Mouse (Mus musculus) Muller cell, postnatal 12 days (primary cell): Measurements from ENCODE around the gene Klf12.
A peak's percentile ranks its signal among the peaks of the same experiment; 100 is the strongest.

Source experiments
- DNase-seq: peaks from one replicate; pipeline ENCODE4 v3.0.0-alpha.2; 2015; ENCODE audit errors: inconsistent ontology term

The Klf12 gene

DNA sequence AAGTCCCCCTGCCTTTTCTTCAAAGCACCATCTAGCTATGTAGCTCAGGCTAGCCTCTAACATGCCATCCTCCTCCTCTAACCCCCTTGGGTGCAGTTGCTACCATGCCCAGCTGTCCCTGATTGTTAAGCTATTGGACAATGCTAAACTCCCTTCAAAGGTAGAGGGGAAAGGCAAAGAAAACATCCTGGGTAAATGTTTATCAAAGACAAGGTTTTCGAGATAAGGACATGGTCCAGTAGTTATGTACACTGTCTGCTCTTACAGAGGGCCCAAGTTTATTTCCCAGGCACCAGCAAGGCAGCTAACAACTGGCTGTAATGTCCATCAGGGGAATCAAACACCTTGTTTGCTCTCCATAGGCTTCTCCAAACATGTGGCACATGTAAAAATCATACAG, 53.1 kb downstream of the Klf12 start:
- DNase-seq, result no peak

DNA sequence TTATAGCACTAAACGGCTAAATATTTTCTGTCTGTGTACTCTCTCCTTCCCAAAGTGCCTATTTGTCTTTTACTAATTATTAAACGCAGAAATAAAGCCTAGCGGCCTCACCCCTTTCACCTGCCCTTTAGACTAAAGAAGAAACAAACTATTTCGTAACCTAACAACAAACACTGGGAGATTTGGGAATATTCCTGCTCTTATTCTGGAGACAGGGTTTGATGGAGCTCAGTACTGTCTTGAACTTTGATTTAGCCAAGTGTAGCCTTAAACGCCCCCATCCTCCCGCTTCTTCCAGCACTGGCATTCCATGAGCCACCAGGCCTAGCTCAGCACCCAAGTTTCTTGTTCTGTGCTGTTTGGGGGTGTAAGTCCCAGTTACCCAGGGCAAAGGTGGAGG, 56.4 kb downstream of the Klf12 start:
- DNase-seq, result no peak

DNA sequence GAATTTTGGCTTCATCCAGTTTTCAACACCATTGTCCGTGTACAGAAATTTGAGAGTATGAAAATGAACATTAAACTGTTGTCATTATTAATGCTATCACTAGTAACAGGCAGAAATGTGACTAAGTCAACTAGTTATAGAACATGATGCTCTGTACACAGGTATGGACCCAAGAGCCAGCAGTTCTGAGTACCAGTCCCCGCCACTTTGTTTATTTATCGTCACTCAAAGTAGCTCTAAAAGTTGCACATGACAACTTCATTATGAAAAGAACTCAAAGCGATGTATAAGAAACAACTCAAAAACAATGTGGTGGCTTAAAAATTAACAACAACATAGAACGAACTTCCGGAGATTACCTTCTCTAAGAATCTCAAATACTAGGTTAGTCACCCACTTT, 56.8 kb downstream of the Klf12 start:
- DNase-seq, result no peak

DNA sequence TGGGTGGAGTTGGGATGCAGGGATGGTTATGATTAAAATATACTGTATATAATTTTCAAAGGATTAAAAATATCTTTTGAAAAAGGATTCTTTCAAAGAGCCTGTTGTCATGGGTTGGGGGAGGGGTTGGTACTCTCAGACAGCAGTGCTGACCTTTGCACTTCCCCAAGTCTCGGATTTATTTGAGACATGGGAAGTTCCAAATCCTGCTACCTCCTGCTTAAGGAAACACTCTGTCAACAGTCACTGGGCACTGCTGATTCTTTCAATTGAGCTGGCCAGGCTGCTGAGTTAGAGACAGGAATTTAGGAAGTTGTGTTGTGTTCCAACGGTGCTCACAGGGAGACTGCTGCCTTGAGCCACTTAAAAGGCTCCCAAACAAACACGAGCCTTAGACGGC, 60.3 kb downstream of the Klf12 start:
- DNase-seq, result no peak

DNA sequence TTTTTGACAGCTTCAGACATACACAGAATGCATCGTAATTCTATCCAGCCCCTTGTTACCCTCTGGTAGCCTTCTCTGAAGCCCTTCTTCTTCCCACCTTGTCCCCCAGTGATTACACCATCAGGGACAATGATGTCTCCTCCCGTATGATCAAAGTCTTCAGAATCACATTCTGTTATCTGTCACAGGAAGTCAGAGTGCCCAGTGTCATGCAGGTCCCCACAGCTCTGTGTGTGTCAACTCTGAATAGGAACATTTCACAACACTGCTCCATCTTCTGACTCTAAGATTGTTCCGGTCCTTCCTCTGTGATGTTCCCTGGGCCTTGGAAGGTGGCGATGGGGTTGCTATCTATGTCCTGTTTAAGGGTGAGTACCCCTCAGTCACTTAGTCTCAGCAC, 62.2 kb downstream of the Klf12 start:
- no peak for DNase-seq

DNA sequence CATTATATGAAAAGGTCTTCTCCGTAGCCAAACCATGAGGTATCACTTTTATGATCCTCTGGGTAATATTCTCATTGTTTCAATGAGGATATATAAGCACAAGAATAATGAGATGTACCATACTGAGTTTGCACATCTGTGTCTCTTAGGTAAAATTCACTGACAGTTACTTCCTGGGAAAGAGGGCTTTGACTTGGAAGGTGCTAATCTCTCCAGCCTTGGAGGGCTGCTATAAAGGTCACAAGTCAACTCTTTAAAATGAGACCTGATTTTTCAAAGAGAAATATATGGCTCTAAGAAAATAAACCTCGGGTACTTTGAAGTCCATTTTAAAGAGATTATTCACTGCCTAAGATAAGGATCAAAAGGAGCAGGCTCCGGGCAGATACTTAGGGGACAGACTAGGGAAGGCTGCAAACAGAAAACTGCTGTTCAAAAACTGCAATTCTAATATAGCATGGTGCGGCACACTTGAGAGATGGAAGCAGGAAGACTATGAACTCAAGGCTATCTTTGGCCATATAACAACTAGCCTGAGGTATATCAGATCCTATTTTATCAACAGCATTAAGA, 69.2 kb downstream of the Klf12 start:
- DNase-seq, result no peak

DNA sequence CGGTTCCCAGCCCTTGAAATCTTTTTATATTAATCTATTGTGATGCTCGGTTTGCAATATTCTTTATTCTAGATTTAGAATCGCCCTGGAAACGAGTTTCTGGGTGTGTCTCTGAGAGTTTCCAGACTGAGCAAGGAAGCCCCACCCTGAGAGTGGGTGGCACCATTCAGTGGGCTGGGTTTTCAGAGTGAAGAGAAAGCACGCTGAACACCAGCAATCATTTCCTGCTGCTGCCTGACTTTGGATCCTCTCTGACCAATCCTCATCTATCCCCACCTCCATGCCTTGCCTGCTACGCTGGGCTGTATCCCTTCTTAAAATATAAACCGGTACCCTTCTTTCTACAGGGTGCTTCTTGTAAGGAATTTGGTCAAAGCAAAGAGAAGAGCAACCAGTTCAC, 71.4 kb downstream of the Klf12 start:
- DNase-seq, result no peak

DNA sequence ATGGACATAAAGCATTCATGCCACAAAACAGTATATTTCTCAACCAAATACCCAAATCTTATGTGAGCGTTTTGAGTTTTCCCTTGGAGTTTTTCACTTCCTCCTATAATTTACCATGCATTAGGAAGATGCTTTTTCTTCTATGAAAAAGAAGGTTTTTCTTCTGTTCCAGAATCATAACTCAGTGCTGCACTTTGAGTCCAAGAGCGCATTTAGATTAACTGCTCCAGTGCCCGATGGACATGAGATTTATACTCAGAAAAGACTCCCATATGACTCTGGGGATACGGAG, 72.7 kb downstream of the Klf12 start:
- no peak for DNase-seq

DNA sequence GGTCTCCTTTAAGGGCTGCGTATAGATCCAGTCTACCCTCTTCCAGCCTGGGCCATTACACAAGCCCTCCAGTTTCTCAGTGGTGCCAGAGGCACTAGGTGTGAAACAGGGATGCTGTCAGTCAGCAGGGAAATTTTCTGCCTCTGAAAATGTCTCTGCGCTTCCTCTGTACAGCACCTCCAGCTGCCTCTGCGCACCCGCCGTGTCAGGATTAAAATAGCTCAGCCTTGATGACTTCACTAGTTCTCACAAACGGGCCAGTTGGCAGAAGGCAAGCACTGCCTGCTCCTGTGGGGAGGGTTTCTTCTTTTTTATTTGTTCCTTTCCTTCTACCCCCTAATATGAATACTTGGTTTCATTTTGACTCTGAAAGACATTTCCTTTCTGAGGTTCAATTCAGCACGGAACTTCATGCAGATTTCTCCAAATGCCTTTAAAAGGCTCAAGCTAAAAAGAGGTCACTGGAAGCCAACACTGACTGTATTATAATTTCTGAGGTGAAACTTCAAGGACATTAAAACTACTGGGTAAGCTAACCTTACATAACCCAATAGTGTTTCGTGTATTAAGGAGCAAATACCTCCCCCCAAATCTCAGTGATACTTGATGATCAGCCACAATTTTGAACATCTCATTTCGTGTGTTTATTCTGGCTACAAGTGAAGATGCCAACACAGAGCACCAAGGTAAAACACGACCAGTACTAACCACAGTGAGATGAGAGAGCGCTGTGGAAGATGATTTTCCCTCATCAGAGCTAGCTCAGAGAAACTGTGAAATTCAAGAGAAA, 73.2 kb downstream of the Klf12 start:
- peak; percentile 12 for DNase-seq

DNA sequence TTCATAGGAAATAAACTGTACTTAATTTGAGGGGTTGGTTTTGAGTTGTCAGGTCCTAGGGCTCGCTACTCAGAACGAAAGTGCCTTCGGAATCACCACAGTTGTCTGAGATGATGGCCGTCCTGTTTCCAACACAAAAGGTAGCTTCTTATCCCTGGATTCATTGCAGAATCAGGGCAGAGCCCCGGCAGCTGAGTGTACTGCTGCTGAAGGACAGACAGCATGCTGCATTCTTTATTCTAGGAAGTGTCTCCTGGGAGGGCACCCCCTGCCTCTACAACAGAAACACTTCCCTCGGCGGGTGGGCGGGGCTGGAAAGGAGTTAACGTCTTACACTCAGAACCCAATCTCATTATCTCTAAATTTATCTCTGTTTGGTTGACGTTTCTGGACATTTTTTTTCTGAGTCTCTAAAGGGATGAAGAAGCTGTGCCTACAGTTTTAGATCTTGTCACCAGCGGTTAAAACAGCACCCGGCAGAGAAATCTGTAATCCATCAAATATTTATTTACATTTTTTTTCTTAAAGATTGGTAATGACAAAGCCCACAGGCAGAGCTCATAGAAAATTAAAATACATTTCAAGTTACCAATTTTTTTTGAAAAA, 74.6 kb downstream of the Klf12 start:
- no peak for DNase-seq

DNA sequence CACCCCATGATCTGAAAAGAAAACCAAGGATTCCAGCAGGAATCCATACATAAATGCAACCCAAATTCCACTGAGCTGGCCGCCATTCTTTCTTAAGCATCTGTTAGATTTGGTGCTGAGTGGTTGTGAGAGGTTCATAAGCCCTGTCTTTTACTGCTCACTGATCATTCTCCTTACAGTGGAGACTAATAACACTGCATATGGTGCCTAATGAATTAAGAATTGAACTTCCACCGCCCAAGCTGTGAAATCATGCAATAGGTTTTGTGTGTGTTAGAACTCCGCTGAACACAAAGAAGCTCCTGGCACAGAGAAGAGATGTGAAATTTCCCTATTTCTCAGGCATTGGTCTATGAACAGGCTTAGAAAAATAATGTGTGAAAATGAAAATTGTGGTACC, 77.4 kb downstream of the Klf12 start:
- DNase-seq, result no peak

DNA sequence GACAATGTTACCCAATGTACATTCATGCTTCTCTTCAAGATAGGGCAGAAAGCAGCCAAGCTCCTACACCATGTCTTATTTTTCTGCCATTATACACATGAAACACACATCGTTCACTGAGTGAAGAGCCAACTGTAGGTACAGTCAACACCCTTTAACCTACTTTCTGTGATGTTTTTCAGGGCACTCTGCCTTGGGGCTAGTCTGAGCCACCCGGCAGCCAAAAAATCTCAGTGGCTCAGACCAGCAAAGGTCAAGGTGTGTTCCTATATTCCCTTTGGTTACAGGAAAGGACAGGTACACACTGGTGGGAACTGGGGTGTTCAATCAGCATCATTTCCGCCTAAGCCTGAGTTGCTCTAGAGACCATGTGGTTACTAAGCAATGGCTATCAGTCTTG, 78.3 kb downstream of the Klf12 start:
- no peak for DNase-seq

DNA sequence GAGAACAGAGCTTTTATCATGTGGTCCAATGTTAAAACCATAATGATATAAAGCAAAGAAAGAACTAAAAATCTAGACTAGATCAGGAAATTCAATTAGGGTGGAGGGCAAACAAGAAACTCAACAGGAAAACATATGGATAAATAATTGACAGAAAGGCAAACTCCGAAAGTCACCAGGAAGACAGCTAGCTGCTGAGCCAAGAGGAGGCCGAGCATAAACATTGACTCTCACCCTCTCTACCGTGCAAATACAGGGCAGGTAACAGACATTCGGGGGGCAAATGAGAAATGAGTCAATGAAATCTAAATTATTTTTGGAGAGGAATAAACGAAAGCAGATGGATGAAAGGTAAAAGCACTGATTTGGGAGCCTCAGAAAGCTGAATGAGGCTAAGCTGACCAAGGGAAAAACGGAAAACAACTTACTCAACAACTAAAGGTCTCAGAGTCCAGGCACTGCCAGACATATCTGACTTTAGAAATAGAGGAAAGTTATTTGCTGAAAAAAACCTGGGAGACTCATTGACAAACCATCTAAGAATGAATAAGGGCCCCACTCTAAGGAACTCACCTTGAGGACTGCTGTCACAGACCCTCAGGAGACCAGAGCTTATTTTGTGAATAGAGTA, 84.3 kb downstream of the Klf12 start:
- no peak for DNase-seq

DNA sequence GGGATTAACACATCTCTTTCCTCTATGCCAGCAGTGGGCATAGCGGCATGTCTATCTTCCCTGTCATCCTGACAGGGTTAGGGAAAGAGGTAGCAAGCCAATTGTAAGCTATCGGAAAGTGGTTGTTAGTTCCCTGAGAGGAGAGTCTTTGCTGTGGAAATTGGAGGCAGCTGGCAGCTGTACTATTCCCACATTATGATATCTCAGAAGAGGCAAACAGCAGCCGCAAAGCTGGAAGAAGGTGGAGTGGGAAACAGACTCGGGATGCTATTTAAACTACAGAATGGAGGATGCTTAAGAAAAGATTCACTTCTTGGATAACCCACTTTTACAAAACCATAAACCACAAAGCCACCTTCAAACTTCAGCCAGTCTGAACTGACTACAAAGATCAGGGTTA, 85.8 kb downstream of the Klf12 start:
- DNase-seq, result no peak

DNA sequence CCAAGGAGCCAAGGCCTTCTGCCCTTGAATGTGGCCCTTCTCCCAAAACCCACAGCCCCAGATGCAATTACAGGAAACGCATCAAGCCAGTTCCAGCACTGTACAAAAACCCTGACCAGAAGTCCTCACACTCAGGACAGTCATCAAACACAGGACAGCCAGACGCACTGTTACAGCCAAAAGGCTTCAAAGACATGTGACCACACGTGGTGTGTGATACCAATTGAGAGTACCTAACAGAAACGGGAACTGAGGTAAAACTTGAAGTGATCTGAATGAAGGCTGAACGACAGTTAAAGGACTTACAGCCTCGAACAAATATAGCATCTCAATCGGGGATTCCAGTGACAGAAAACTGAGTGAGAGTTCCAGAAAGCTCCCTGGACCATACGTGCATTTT, 87.3 kb downstream of the Klf12 start:
- DNase-seq, result no peak

DNA sequence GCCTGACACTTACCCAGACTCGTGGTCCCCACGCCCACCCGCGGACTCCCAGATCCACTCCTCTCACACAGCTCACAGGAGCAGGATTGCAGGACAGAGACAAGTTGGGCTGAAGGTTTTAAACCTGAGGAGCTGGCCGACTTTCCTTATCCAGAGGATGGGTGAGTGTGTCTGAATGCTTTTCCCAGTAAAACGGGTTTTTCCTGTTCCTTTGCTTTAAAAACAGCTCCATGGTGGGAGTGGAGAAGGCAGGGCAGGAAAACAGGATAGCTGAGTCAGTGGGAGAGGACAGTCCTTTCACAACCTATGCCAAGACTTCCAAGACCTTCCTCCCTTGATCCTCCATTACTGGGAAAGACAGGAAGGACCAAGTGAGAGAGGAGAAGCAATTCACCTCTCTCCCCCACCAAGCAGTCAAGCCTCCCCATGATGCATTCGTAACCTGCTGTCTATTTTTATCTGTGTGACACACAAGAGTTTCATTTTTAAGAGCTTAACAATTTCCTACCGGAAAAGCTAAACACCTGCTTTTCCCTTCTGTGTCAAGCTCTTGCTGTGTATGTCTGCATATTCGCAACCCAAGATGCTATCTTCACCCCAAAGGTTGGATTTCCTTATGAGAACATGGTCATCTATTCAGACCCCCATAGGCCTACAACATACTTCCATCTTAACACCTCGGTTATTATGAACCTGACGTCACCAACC, 94.8 kb downstream of the Klf12 start:
- DNase-seq, result no peak

DNA sequence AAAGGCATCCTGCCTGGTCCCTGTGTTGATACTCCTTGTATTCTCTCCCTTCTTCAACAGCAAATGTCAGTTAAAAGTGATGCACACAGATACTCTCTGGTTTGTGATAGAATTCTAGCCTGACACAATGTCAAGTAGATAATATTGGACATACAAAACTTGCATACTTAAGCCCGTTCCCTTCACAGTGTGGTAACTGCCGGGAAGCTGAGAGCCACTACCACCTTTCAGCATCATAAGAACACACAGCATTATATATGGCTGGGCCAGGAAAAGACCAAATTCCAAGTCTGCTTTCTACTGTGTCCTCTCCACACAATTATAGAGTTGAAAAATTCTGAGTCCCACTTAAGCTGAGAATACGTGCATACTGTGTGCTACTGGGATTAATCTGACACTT, 97.1 kb downstream of the Klf12 start:
- DNase-seq, result no peak

DNA sequence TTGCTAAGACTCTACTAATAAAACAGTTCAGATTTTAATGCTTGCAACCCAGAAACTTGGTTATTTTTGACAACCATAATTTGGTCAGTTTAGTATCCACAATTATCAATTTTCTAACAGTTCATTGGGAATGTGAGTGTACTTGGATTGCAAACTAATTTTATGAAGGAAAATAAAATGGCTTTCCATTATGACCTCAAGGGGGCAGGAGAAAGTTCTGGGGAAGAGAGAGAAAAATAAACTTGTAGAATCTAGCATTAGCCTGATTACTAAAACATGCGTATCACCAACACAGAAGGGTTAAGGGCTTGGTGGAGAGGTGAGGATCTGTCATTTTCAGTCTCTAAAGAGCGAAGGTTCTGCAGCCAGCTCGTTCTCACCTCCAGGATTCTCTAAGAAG, 106.7 kb downstream of the Klf12 start:
- DNase-seq, result no peak

DNA sequence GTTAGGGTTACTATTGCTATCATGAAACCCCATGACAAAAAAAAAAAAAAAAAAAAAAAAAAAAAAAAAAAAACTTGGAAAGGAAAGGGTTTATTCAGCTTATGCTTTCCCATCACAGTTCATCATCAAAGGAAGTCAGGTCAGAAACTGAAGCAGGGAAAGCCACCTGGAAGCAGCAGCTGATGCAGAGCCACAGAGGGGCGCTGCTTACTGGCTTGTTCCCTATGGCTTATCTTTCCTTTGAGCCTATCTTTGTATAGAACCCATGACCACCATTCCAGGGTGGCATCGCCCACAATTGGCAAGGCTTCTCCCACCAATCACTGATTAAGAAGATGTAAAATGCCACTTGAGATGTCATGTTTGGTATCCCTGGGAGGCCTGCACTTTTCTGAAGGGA, 119.4 kb downstream of the Klf12 start:
- no peak for DNase-seq

DNA sequence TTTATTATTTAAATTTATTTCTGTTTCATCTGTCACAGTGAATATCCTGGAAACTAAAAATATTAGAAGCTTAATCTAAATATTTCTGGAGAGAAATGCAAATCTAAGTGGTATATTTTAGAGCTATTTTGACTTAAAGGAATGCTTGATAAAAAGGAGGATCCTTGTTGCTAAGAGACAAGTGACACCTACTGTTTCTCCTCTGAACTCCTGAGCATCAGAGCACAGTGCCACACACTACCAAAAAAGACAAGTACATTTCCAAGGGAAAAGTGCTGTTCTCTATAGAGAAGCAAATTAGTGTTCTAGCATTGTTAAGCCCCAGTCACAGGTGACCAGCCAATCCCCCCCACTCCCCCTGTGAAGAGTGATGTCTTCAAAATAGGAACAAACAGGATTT, 127.8 kb downstream of the Klf12 start:
- no peak for DNase-seq

DNA sequence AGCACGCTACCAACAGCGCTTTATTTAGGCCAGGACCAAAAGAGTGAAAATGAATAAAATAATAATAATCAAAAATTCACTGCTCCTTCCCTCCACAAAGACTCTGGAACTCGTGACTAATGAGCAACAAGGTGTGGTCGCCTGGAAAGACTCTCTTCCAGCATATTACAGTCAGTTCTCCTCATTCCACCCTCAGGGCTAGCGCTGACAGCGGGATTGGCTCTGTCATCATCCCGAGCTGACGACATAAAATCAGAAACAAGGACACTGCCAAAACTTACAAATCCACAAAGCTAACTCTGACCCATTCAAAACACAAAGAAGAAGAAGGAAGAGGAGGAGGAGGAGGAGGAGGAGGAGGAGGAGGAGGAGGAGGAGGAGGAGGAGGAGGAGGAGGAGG, 136.8 kb downstream of the Klf12 start:
- DNase-seq, result no peak

DNA sequence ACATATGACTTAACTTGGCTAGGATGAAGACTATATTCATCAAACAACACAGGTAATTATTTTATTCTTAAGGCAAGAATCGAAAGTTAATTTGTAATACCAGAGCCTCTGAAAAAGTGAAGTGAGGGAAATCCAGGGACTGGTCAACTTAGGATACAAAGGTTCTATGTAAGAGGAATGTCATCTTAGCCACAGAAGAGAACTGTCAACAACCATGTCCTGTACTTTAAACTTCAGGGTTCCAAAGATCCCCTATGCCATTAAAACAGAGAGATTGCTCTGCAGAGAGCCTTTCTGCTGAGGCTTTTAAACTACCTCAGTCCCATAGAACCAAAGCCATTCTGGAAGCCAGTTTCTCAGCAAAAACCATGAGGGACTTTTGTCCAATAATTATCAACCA, 144.1 kb downstream of the Klf12 start:
- no peak for DNase-seq

DNA sequence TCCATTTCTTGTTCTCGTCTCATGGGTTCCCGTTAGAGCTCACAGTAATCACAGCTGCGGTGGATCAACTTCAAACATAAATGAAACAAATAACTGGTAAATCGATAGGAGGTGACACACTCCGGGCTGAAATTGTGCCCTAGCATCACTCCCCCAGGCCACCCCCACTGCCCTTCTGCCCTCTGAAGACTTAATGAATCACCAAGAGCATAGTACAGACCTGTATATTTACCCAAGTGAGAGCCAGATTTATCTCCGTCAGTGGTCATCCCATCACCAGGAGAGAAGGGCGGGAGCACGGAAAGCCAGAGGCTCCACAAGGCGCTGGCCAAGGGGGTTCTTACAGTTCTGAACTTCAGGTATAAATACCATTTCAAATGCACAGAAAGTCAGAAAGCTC, 150.2 kb downstream of the Klf12 start:
- DNase-seq, result no peak
